Mouse (Mus musculus) right cerebral cortex, postnatal 4 days (tissue): ENCODE measurements around the gene Epop.
"Not testable (repeated sequence)": the region's sequence is repeated elsewhere in the genome, so short reads cannot be mapped to it uniquely, and the experiment has no call there.

Source experiments
- DNase-seq: peaks from one replicate; pipeline ENCODE4 v3.0.0-alpha.2; 2022

Epop gene

GRCm38 (mm10) chr11:97659990-97660714 is 30.6 kb upstream of the Epop start:
- DNase-seq, result peak; percentile 62

DNA sequence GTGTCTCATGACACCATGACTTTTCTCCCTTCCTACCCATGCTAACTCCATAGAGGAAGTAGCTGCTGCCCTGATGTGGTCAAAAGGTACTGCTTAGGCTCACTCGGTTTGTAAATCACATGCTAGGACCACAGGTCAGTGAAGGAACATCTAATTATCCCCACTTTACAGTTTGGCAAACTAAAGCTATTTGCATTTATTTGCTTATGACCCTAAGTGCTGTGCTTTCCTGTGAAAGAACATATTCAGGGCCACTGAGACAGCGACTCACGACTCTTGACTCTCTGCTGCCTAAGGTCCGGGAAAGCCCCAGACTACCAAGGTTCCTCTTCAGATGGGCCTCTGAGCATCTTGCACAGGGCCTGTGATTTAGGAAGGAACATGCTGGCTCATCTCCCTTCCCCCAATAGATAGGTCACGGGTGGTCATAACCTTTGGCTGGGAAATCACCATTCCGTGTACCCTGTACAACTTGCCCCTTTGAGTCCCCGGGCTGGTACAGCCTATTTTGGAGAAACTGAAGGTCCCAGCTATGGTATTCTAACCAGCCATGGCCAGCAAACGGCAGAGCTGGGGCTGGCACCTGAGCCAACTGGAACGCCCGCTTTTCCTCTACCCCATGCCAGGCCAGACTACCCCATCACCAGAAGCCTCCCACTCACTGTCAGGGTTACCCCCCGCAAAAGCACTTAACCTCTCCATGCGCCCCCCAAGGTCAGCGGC is 29.9 kb upstream of the Epop start:
- DNase-seq, result no peak

DNA sequence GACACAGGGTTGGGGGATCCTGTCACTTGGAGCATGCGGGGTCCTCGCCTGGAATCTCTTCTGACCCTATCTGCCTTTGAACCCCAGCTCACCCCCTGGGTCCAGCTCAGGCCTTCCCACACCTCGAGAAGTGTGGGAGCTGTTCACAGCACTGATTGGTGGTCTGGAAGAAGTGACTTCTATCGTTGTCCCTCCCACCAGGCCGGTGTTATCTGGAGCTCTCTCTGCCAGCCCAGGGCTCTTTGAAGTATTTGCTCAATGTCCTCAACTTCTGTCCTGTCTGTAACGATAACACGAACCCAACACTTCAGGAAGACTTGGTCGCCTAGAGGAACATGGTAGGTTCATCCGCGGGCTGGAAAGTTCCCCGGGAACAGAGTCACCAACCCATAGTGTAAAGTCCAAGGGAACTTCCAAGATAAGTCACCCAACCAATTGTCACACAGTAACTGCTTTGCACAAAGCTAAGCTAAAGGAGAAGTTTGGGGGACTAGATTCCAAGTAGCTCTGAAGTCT is 29.3 kb upstream of the Epop start:
- DNase-seq, result no peak

DNA sequence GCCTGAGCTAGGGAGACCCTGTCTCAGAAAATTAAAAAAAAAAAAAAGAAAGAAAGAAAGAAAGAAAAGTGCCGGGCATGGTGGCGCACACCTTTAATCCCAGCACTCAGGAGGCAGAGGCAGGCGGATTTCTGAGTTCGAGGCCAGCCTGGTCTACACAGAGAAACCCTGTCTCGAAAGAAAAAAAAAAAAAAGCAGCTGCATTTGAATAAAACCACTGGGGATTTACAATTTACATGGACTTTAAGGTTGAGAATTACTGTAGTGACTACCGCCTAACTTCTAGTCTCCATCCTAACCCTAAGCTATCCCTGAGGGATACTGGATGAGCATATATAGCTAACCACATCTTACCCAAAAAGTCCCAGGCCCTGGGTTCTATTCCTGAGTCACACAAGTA is 28.5 kb upstream of the Epop start:
- not testable (repeated sequence) for DNase-seq

- DNase-seq, result no peak
Observed at GRCm38 (mm10) chr11:97657184-97657945, 27.9 kb upstream of the Epop start.

- DNase-seq, result no peak
Observed at GRCm38 (mm10) chr11:97656269-97656971, 26.9 kb upstream of the Epop start.

GRCm38 (mm10) chr11:97654210-97654609 is 24.7 kb upstream of the Epop start:
- no peak for DNase-seq

DNA sequence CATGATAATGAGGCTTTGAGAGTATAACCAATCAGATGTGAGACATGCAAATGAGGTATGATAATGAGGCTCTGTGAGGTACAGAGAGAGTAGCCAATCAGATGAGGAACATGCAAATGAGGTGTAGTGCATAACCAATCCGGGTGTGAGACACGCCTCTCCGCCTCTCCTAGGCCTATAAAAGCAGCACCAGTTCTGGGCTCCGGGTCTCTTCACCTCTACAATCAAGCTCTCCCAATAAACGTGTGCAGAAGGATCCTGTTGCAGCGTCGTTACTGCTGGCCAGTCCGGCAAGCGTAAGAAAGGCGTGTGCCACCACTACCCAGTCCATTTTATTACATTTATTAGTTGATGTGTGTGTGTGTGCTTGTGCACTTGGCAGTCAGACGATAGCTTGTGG is 23.9 kb upstream of the Epop start:
- DNase-seq, result not testable (repeated sequence)

DNA sequence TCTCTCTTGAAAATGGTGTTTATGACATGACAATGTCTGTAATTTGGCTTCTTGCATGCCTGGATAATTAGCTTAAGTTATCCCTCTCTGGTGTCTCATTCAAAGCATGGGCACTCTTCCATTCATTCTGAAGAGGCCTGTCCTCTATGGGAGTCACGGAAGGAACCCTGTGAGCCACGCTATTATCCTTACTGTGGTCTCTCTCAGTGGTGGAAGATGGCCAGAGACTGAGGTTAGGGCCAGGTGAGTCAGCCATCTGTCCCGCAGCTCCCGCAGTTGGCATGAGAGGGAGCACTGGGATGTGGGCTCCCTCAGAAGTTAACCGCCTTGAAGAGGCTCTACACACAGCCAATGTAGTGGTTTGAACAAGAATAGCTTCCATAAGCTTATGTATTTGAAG is 20.8 kb upstream of the Epop start:
- no peak for DNase-seq

- DNase-seq, result not testable (repeated sequence)
Observed at GRCm38 (mm10) chr11:97648541-97648940, 19.0 kb upstream of the Epop start.

DNA sequence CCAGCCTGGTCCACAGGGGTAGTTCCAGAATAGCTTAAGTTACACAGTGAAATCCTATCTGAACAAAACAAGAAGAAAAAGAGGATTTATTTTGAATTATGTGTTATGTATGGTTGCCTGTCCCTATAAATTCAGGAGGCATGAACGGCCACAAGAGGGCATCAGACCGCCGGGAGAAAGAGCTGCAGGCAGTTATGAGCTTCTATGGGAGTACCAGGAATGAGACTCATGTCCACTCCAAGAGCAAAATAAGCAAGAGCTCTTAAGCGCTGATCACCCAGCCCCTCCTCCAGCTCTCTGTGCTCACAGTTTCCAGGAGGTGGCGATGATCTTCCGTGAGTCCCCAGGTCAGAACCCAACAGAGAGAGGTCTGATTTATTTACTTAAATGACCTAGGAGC is 15.3 kb upstream of the Epop start:
- DNase-seq, result peak; percentile 71

GRCm38 (mm10) chr11:97643380-97644055 is 14.0 kb upstream of the Epop start:
- DNase-seq, result no peak

GRCm38 (mm10) chr11:97642746-97643145 is 13.2 kb upstream of the Epop start:
- no peak for DNase-seq

DNA sequence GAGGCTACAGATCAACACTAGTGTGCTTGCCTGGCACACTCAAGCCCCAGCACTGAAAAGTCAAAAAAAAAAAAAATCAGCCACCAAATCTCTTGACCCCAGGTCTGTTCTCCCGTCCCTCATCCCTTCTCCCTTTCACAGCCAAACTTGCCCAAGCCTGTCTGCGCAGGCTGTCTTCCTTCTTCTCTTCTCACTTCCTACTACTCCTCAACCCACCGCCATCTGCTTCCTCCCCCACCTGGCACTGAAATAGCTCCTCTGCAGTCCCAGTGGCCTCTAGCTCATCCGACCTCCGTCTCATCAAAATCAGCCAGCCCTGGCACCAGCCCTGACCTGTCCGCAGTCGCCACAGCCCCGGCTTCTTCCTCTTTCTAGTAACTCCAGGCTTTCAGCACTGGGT is 12.2 kb upstream of the Epop start:
- DNase-seq, result no peak

DNA sequence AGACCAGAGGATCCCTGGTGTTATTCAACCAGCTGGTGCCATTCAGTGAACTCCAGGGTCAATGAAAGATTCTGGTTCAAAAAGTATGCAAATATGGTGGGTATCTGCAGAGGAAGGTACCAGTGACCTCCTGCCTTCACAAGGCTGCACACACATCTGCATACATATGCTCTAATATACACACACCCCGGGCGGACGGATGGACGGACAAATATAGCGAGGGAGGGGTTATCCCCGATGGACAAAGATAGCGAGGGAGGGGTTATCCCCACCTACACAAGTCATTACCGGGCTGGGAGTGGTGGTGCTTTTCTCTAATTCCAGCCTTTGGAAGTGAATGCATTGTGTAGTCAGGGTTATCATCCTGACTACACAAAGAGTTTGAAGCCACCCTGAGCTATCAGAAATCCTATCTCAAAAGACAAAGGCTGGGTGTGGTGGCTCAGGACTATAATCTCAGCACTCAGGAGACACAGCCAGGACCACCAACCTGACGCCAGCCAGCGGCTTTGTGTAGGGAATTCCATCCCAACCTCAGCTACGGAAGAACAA is 6.0 kb upstream of the Epop start:
- DNase-seq, result no peak

- DNase-seq, result not testable (repeated sequence)
Observed at GRCm38 (mm10) chr11:97632440-97632839, 2.9 kb upstream of the Epop start.

- DNase-seq, result peak; percentile 86
Observed at GRCm38 (mm10) chr11:97631938-97632337, 2.4 kb upstream of the Epop start.

DNA sequence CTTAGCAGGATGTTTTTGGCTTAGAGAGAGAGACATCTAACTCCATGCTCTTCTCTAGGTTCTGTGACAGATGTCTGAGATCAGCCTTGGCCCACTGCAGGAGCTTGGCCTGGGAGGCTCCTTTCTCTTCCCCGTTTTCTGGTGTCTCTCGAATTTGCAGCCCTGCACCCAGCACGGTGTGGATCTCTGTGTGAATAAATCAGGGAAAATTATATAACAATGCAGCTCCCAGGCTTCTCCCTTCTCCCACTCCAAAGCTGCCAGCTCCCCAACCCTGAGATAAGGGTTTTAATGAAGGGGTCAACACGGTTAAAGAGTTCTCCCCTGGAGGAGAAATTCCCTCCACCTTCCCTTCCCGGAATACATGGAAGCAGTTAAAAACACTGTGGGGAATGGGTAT is 2.0 kb upstream of the Epop start:
- no peak for DNase-seq

- no peak for DNase-seq
Observed at GRCm38 (mm10) chr11:97631046-97631445, 1.5 kb upstream of the Epop start.

DNA sequence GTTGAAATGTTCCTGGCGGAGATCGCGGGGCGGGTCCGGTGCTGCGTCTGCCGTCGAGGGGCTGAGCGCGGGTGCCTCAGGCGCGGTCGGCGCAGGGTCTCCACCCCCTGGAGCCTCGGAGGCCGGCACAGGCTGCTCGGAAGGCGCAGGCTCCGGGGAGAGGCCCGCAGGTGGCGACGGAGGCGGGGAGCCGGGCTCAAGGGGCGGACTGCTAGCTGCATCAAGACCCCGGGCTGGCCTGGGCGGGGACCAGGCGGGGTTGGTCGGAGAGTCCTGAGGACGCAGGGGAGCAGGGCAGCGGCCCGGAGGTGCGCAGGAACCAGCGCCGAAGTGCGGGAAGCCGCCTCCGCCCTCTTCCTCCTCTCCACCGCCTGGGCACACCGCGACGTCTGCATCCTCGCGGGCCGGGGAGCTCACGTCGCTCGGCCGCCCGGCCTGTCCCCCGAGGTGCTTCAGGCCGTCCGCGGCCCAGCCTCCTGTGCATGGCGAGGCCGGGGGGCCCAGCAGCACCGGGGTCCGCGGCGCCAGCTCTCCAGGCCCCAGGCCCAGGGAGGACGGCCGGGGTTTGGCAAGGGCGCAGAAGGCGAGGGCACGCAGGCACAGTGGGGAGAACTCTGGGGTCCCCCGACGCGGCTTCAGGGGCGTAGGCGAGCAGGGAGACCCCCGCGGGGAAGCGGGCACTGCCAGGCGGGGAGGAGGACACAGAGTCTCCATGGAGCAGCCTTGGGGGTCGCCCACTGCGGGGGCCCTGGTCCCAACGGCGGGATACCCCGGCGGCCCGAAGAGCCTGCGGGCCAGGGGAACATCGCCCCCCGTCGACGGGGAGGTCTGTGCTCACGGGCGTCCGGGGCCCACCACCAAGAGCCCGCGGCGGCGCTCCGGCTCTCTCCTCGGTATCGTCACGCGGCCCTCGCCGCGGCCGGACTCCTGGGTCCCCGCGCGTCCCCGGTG is 659 bp downstream of the Epop start:
- no peak for DNase-seq

GRCm38 (mm10) chr11:97628303-97628567 is 1.3 kb downstream of the Epop start:
- DNase-seq, result no peak
